Mouse (Mus musculus) midbrain, embryonic 10.5 days (tissue): Measurements from ENCODE around the gene Gm5862. TPM values are rescaled to one million over a fixed set of nuclear protein-coding genes. Genes with fewer than 3 reads are reported as not detected.
"Not testable (repeated sequence)": the region's sequence is repeated elsewhere in the genome, so short reads cannot be mapped to it uniquely, and the experiment has no call there.

Source experiments
- DNase-seq: peaks from one replicate; pipeline ENCODE4 v3.0.0-alpha.2; 2017; ENCODE audit warnings: low spot score
- H3K27ac ChIP-seq: fragments of 300-500 bp; sonication (generic); replicated peaks from 2 replicates; pipeline ENCODE4 v1.5.1; 2016; ENCODE audit warnings: mild to moderate bottlenecking
- H3K27me3 ChIP-seq: fragments of 300-500 bp; sonication (generic); 2 replicates; pipeline ENCODE4 v1.6.1; 2016; ENCODE audit warnings: low read depth, mild to moderate bottlenecking; ENCODE audit not compliant: poor library complexity, severe bottlenecking
- H3K36me3 ChIP-seq: fragments of 300-500 bp; sonication (generic); 2 replicates; pipeline ENCODE4 v1.6.1; 2016; ENCODE audit warnings: mild to moderate bottlenecking, moderate library complexity
- H3K4me1 ChIP-seq: fragments of 300-500 bp; sonication (generic); 2 replicates; pipeline ENCODE4 v1.6.1; 2016
- H3K4me3 ChIP-seq: fragments of 300-500 bp; sonication (generic); 2 replicates; pipeline ENCODE4 v1.5.1; 2016; ENCODE audit warnings: mild to moderate bottlenecking, moderate library complexity
- H3K9me3 ChIP-seq: fragments of 300-500 bp; sonication (generic); replicated peaks from 2 replicates; pipeline ENCODE4 v1.6.1; 2016; ENCODE audit warnings: mild to moderate bottlenecking
- WGBS: fragments of 180-500 bp; shearing (Covaris S2); methylation state at CpG from one replicate; pipeline ENCODE4 v1.1.7; 2016; 5-methylcytosine and 5-hydroxymethylcytosine counted together
- polyA plus RNA-seq: library from polyadenylated mRNA; unstranded; fragments of >200 nt; fragmentation: Nextera tagmentation; extraction: Ambion mirVana; gene quantifications from 2 replicates; pipeline ENCODE4 v1.2.1, GENCODE M21; 2016

The Gm5862 gene
- polyA plus RNA-seq = not detected in 2 replicates

GRCm38 (mm10) chr5:26022816-26023215 is at the start of gene Gm5862:
Gene Gm5862 (minus strand): TSS chr5:26022916.
- H3K27me3 ChIP-seq, H3K4me3 ChIP-seq, H3K27ac ChIP-seq, H3K9me3 ChIP-seq, H3K36me3 ChIP-seq, DNase-seq, H3K4me1 ChIP-seq: not testable (repeated sequence)
- no CpG with 5 or more reads among the region's 3 CpGs for WGBS

DNA sequence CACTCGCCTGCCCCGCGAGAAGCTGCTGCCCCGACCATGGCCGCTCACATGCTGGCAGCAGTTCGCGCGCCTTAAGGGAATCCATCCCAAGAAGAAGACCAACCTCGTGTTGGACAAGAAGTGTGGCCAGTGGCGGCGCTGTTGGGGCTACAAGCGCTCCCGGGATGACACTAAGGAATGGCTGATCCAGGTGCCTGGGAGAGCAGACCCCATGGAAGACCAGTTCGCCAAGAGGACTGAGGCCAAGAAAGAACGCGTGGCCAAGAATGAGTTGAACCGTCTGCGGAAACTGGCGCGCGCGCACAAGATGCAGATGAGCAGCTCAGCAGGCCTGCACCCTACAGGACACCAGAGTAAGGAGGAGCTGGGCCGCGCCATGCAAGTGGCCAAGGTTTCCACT is 48.0 kb upstream of the Gm5862 start:
- WGBS = 87% methylated on average over 24 of the region's 24 CpGs
- Histone ChIP-seq H3K27ac (no peak overlapping the region), H3K36me3 (no peaks in the 10 kb centered on the region), H3K4me1 (no peaks in the 10 kb centered on the region), H3K4me3 (no peak overlapping the region), H3K9me3 (peaks cover 10% of the 10 kb centered on the region), H3K27me3 (no peaks in the 10 kb centered on the region)
- no peak for DNase-seq

GRCm38 (mm10) chr5:26058481-26058880 is 35.8 kb upstream of the Gm5862 start, which contains the start of gene Gm7347:
Gene Gm7347 (minus strand): TSS chr5:26058581.
- not testable (repeated sequence) for H3K36me3 ChIP-seq

DNA sequence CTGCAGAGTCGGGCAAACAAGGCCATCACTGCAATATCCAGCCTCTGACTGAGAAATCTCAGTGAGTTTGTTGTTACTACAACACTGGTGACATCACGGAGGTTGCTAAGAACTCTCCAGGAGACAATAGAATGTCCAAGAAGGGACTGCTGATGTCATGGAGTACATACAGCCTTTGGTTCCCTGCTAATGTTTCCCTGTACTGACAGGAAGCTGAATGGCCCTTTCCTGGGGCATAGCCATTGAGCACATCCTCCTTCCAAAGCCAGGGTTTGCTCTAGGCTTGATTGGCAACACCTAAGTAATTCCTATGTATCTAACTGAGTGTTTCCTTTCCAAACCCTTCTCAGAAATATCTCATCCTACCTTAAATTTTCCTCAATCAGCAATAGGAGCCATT is 16.7 kb upstream of the Gm5862 start, which contains the start of gene Speer4a:
Gene Speer4a (minus strand): TSS at position 101 of the 400 bp plus-strand sequence.
- WGBS = 77% methylated on average over 2 of the region's 2 CpGs
- H3K27me3 ChIP-seq, H3K27ac ChIP-seq, DNase-seq, H3K36me3 ChIP-seq, H3K9me3 ChIP-seq, H3K4me3 ChIP-seq, H3K4me1 ChIP-seq: not testable (repeated sequence)

More at GRCm38 (mm10) chr5:26058481-26058880, 35.8 kb upstream of the Gm5862 start, which contains the start of gene Gm7347:
- not testable (repeated sequence) for H3K9me3 ChIP-seq, H3K4me3 ChIP-seq, H3K27me3 ChIP-seq, H3K27ac ChIP-seq, H3K4me1 ChIP-seq, DNase-seq
- no CpG with 5 or more reads among the region's 2 CpGs for WGBS

- DNase-seq, H3K36me3 ChIP-seq, H3K27ac ChIP-seq, H3K9me3 ChIP-seq, H3K4me1 ChIP-seq: not testable (repeated sequence)
- Histone ChIP-seq H3K27me3 (peaks cover 14% of the 10 kb centered on the region), H3K4me3 (peak overlapping the region; percentile 52; the same call in 1 of the 2 replicates)
- WGBS = 81% methylated on average over 7 of the region's 7 CpGs
These were observed 15.0 kb downstream of the Gm5862 start for GRCm38 (mm10) chr5:26007697-26008096.

GRCm38 (mm10) chr5:26006937-26007695 is 15.6 kb downstream of the Gm5862 start:
- H3K9me3 ChIP-seq, H3K4me1 ChIP-seq, H3K36me3 ChIP-seq: not testable (repeated sequence)
- WGBS = 20% methylated on average over 45 of the region's 45 CpGs
- Histone ChIP-seq H3K4me3 (peak overlapping the region; percentile 52), H3K27ac (peak overlapping the region; percentile 47), H3K27me3 (peaks cover 14% of the 10 kb centered on the region)
- DNase-seq = peak; percentile 74

- 100% methylated on average over 1 of the region's 2 CpGs for WGBS
- H3K4me1 ChIP-seq, DNase-seq, H3K27ac ChIP-seq, H3K36me3 ChIP-seq, H3K9me3 ChIP-seq, H3K4me3 ChIP-seq: not testable (repeated sequence)
- H3K27me3 ChIP-seq = peaks cover 14% of the 10 kb centered on the region
These were observed 18.0 kb downstream of the Gm5862 start, which contains the start of gene Gm1979 for GRCm38 (mm10) chr5:26004698-26005097. Gene Gm1979 (minus strand): TSS chr5:26004798.

DNA sequence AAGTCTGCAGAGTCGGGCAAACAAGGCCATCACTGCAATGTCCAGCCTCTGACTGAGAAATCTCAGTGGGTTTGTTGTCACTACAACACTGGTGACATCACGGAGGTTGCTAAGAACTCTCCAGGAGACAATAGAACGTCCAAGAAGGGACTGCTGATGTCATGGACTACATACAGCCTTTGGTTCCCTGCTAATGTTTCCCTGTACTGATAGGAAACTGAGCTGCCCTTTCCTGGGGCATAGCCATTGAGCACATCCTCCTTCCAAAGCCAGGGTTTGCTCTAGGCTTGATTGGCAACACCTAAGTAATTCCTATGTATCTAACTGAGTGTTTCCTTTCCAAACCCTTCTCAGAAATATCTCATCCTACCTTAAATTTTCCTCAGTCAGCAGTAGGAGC is 34.2 kb downstream of the Gm5862 start, which contains the start of gene Gm21698:
Gene Gm21698 (minus strand): TSS at position 101 of the 400 bp plus-strand sequence.
- H3K27ac ChIP-seq, H3K27me3 ChIP-seq, DNase-seq, H3K36me3 ChIP-seq, H3K9me3 ChIP-seq, H3K4me3 ChIP-seq, H3K4me1 ChIP-seq: not testable (repeated sequence)
- WGBS = no CpG with 5 or more reads among the region's 3 CpGs

DNA sequence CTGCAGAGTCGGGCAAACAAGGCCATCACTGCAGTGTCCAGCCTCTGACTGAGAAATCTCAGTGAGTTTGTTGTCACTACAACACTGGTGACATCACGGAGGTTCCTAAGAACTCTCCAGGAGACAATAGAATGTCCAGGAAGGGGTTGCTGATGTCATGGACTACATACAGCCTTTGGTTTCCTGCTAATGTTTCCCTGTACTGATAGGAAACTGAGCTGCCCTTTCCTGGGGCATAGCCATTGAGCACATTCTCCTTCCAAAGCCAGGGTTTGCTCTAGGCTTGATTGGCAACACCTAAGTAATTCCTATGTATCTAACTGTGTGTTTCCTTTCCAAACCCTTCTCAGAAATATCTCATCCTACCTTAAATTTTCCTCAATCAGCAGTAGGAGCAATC is 50.2 kb downstream of the Gm5862 start, which contains the start of gene Gm21680:
Gene Gm21680 (minus strand): TSS at position 101 of the 400 bp plus-strand sequence.
- H3K9me3 ChIP-seq, H3K27me3 ChIP-seq, H3K4me1 ChIP-seq, H3K4me3 ChIP-seq, H3K36me3 ChIP-seq, H3K27ac ChIP-seq, DNase-seq: not testable (repeated sequence)
- no CpG with 5 or more reads among the region's 2 CpGs for WGBS

Other genes starting within 250 kb of the Gm5862 start
- gene Gm21663, start 80.5 kb downstream of the Gm5862 start, polyA plus RNA-seq = 0.10 TPM in 1 of 2 replicates, not detected in the other
- 0.06 TPM in 1 of 2 replicates, not detected in the other for gene Gm21671, start 68.5 kb downstream of the Gm5862 start, polyA plus RNA-seq
- gene Gm21680, start 50.3 kb downstream of the Gm5862 start, polyA plus RNA-seq = not detected in 2 replicates
- gene Gm21698, start 34.3 kb downstream of the Gm5862 start, polyA plus RNA-seq = 0.09 TPM in 1 of 2 replicates, not detected in the other
- gene Gm1979, start 18.1 kb downstream of the Gm5862 start, polyA plus RNA-seq = 0.12 TPM in 2 replicates
- 0.07 TPM in 1 of 2 replicates, not detected in the other for gene Speer4a, start 16.6 kb upstream of the Gm5862 start, polyA plus RNA-seq
- not detected in 2 replicates for gene Gm7347, start 35.7 kb upstream of the Gm5862 start, polyA plus RNA-seq
- not detected in 2 replicates for gene Gm10471, start 66.4 kb upstream of the Gm5862 start, polyA plus RNA-seq
- not detected in 2 replicates for gene 5031410I06Rik, start 82.4 kb upstream of the Gm5862 start, polyA plus RNA-seq
- not detected in 2 replicates for gene Gm10220, start 98.5 kb upstream of the Gm5862 start, polyA plus RNA-seq
- gene Gm7361, start 234.8 kb upstream of the Gm5862 start, polyA plus RNA-seq = 0.05 TPM in 1 of 2 replicates, not detected in the other